Mouse (Mus musculus) CD4-positive helper T cell, adult 2 months (primary cell): ENCODE results near the gene Gm12216.
A peak's percentile ranks its signal among the peaks of the same experiment; 100 is the strongest.

Source experiments
- DNase-seq: peaks from one replicate; pipeline ENCODE4 v3.0.0-alpha.2; 2012; ENCODE audit warnings: low read depth, missing footprints, low spot score

The Gm12216 gene

GRCm38 (mm10) chr11:53795813-53796212 is 63.2 kb downstream of the Gm12216 start:
- no peak for DNase-seq

- DNase-seq: peak; percentile 87
These were observed 64.1 kb downstream of the Gm12216 start for GRCm38 (mm10) chr11:53794671-53795557.

- DNase-seq: no peak
These were observed 65.0 kb downstream of the Gm12216 start for GRCm38 (mm10) chr11:53794015-53794414.

- DNase-seq: no peak
These were observed 66.1 kb downstream of the Gm12216 start for GRCm38 (mm10) chr11:53792986-53793385.

GRCm38 (mm10) chr11:53789277-53789676 is 69.8 kb downstream of the Gm12216 start:
- no peak for DNase-seq

- no peak for DNase-seq
These were observed 70.9 kb downstream of the Gm12216 start for GRCm38 (mm10) chr11:53788196-53788595.

- peak; percentile 50 for DNase-seq
These were observed 72.7 kb downstream of the Gm12216 start for GRCm38 (mm10) chr11:53786058-53787031.

- DNase-seq: peak; percentile 69
These were observed 73.6 kb downstream of the Gm12216 start for GRCm38 (mm10) chr11:53785311-53785936.

- DNase-seq: no peak
These were observed 75.8 kb downstream of the Gm12216 start for GRCm38 (mm10) chr11:53783288-53783687.

GRCm38 (mm10) chr11:53781964-53782363 is 77.1 kb downstream of the Gm12216 start:
- no peak for DNase-seq

GRCm38 (mm10) chr11:53781201-53781775 is 77.8 kb downstream of the Gm12216 start:
- DNase-seq: no peak

- no peak for DNase-seq
These were observed 78.8 kb downstream of the Gm12216 start for GRCm38 (mm10) chr11:53780262-53780661.

- DNase-seq: no peak
These were observed 79.2 kb downstream of the Gm12216 start for GRCm38 (mm10) chr11:53779808-53780207.

- peak; percentile 55 for DNase-seq
These were observed 80.6 kb downstream of the Gm12216 start for GRCm38 (mm10) chr11:53778455-53778854.

GRCm38 (mm10) chr11:53777736-53778135 is 81.3 kb downstream of the Gm12216 start:
- DNase-seq: no peak

- peak; percentile 56 for DNase-seq
These were observed 84.3 kb downstream of the Gm12216 start for GRCm38 (mm10) chr11:53774659-53775255.

GRCm38 (mm10) chr11:53773641-53774360 is 85.3 kb downstream of the Gm12216 start:
- no peak for DNase-seq

GRCm38 (mm10) chr11:53773087-53773486 is 86.0 kb downstream of the Gm12216 start, which contains the start of gene Gm17334:
TSS of gene Gm17334 (minus strand) at chr11:53773187.
- no peak for DNase-seq

GRCm38 (mm10) chr11:53772536-53772935 is 86.5 kb downstream of the Gm12216 start:
- DNase-seq: no peak
